Mouse (Mus musculus) limb, embryonic 14.5 days (tissue): ENCODE results near the gene Chst11. TPM values are rescaled to one million over a fixed set of nuclear protein-coding genes. Genes with fewer than 3 reads are reported as not detected.
A peak's percentile ranks its signal among the peaks of the same experiment; 100 is the strongest.

Source experiments
- ATAC-seq: fragments of 200-750 bp; cut with Nextera tagmentation; 2 replicates; pipeline ENCODE4 v1.8.0; 2017; ENCODE audit warnings: low read depth, moderate number of reproducible peaks, moderate TSS enrichment; ENCODE audit not compliant: low FRiP score
- DNase-seq: peaks from one replicate; pipeline ENCODE4 v3.0.0-alpha.2; 2015; ENCODE audit warnings: low spot score
- H3K27ac ChIP-seq: fragments of 300-500 bp; sonication (generic); replicated peaks from 2 replicates; pipeline ENCODE4 v1.5.1; 2014; ENCODE audit warnings: low read depth, mild to moderate bottlenecking, low read length, moderate library complexity, mixed read lengths
- H3K27me3 ChIP-seq: fragments of 300-500 bp; sonication (generic); 2 replicates; pipeline ENCODE4 v1.6.1; 2014; ENCODE audit warnings: low read length, mixed read lengths; ENCODE audit not compliant: control insufficient read depth, insufficient read depth
- H3K36me3 ChIP-seq: fragments of 300-500 bp; sonication (generic); 2 replicates; pipeline ENCODE4 v1.6.1; 2014; ENCODE audit warnings: mild to moderate bottlenecking, low read length, moderate library complexity, mixed read lengths; ENCODE audit not compliant: control insufficient read depth, insufficient read depth
- H3K4me1 ChIP-seq: fragments of 300-500 bp; sonication (generic); 2 replicates; pipeline ENCODE4 v1.6.1; 2014; ENCODE audit warnings: antibody characterized with exemption, low read length, mixed read lengths; ENCODE audit not compliant: control insufficient read depth, insufficient read depth
- H3K4me2 ChIP-seq: fragments of 300-500 bp; sonication (generic); replicated peaks from 2 replicates; pipeline ENCODE4 v1.6.1; 2014; ENCODE audit warnings: low read depth, mild to moderate bottlenecking, low read length, moderate library complexity; ENCODE audit not compliant: severe bottlenecking
- H3K4me3 ChIP-seq: fragments of 300-500 bp; sonication (generic); replicated peaks from 2 replicates; pipeline ENCODE4 v1.5.1; 2014; ENCODE audit warnings: low read length
- H3K9ac ChIP-seq: fragments of 300-500 bp; sonication (generic); 2 replicates; pipeline ENCODE4 v1.6.1; 2014; ENCODE audit warnings: mild to moderate bottlenecking, low read depth, low read length, moderate library complexity; ENCODE audit not compliant: severe bottlenecking
- H3K9me3 ChIP-seq: fragments of 300-500 bp; sonication (generic); 2 replicates; pipeline ENCODE4 v1.6.1; 2016; ENCODE audit warnings: low read length; ENCODE audit not compliant: control insufficient read depth
- POLR2A ChIP-seq: fragments of 200-500 bp; IDR thresholded peaks from 2 replicates; pipeline ENCODE4 v1.8.0; 2012; ENCODE audit warnings: inconsistent platforms, mild to moderate bottlenecking, moderate library complexity, borderline replicate concordance; ENCODE audit not compliant: insufficient read depth, insufficient read length; ENCODE audit errors: extremely low read depth
- WGBS: fragments of 180-500 bp; shearing (Covaris S2); extraction: QIAGEN DNeasy Blood & Tissue Kit; methylation state at CpG from one replicate; pipeline ENCODE4 v1.1.7; 2014; 5-methylcytosine and 5-hydroxymethylcytosine counted together
- polyA plus RNA-seq, 2 experiments: library from polyadenylated mRNA; depleted of rRNA in 1 of 2; stranded (reverse) in 1 of 2; unstranded in 1 of 2; fragments of >200 nt; fragmentation: Nextera tagmentation in 1 of 2; extraction: Ambion mirVana in 1 of 2; gene quantifications; 2 replicates each; pipeline versions ENCODE4 v1.2.1 to v1.2.3; 2012 to 2014

Gene Chst11
- polyA plus RNA-seq, 2 experiments: 5.2 to 27.6 TPM

DNA sequence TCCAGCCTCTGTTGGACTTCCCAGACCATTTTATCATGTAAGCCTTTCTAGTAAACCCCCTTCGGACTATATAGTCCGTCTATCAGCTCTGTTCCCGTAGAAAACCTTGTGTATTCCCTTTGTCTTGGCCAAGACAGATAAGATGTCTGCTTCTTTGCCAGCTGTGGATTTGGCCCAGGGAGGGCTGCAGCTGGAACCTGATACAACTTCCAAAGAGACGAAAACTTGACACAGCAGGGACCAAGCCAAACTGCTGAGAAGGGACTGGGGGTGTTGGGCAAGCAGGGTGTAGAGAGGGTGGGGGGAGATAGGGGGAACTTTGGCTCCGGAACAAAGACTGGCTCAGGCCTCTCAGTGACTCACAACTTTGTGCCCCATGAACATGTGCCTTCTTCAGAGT lies 232.0 kb downstream of the Chst11 start:
- Histone ChIP-seq H3K9ac (no peak overlapping the region), H3K4me2 (no peak overlapping the region), H3K27me3 (no peaks in the 10 kb centered on the region), H3K36me3 (no peaks in the 10 kb centered on the region), H3K4me3 (no peak overlapping the region), H3K27ac (no peak overlapping the region), H3K9me3 (no peaks in the 10 kb centered on the region), H3K4me1 (peaks cover 9% of the 10 kb centered on the region; the same call in 1 of the 2 replicates)
- TF ChIP-seq POLR2A: no peak
- DNase-seq (no peak), ATAC-seq (peak; percentile 35; the same call in 1 of the 2 replicates)
- WGBS: 60% methylated on average over 5 of the region's 5 CpGs

DNA sequence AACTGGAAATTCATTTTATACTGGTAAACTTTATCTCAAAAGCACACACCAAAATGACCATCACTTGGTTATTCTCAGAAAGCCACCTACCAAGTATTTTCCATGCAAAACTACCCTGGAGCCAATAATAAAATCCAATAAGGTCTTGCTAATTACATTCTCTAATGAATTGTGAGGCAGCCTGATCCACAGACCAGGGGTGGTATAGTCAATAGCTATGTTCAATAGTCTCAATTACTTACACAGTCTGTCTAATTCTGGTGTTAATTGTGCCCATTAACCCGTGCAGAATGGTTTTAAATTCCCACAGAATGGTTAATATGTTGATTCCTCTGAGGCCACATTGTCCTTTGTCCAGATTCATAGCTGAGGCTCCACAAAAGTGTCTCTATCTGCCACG lies 233.5 kb downstream of the Chst11 start:
- peaks cover 9% of the 10 kb centered on the region; the same call in 1 of the 2 replicates for H3K4me1 ChIP-seq
- no peak overlapping the region for H3K27ac ChIP-seq
- no peaks in the 10 kb centered on the region for H3K36me3 ChIP-seq
- no peak overlapping the region for H3K9ac ChIP-seq
- ATAC-seq: no peak
- TF ChIP-seq POLR2A: no peak
- no peaks in the 10 kb centered on the region for H3K9me3 ChIP-seq
- WGBS: 44% methylated on average over 2 of the region's 2 CpGs
- H3K27me3 ChIP-seq: no peaks in the 10 kb centered on the region
- no peak for DNase-seq
- no peak overlapping the region for H3K4me3 ChIP-seq
- no peak overlapping the region for H3K4me2 ChIP-seq

DNA sequence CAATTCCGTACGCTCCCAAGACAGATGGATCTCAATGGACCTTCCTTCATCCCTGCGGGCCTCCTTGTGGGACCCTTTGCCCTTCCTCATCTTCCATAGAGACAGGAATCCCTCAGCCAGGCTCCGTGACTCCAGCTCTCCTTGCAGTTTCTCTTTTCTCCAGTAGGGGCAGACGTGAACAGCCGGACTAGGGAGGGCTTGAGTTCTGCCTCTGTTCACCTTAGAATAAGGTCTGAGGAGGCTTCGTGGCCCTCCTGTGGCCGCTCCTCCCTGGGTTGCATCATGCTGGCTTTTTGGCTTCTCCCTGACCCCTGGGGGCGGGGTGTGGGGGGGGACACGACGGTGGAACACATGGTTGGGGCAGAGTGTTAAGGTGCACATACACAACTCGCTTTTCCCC lies 234.4 kb downstream of the Chst11 start:
- DNase-seq (no peak), ATAC-seq (no peak)
- no peaks in the 10 kb centered on the region for H3K9me3 ChIP-seq
- H3K27me3 ChIP-seq: no peaks in the 10 kb centered on the region
- 30% methylated on average over 12 of the region's 12 CpGs for WGBS
- TF ChIP-seq POLR2A: no peak
- no peak overlapping the region for H3K27ac ChIP-seq
- H3K4me2 ChIP-seq: no peak overlapping the region
- no peak overlapping the region for H3K9ac ChIP-seq
- no peak overlapping the region for H3K4me3 ChIP-seq
- peaks cover 9% of the 10 kb centered on the region; the same call in 1 of the 2 replicates for H3K4me1 ChIP-seq
- H3K36me3 ChIP-seq: no peaks in the 10 kb centered on the region

DNA sequence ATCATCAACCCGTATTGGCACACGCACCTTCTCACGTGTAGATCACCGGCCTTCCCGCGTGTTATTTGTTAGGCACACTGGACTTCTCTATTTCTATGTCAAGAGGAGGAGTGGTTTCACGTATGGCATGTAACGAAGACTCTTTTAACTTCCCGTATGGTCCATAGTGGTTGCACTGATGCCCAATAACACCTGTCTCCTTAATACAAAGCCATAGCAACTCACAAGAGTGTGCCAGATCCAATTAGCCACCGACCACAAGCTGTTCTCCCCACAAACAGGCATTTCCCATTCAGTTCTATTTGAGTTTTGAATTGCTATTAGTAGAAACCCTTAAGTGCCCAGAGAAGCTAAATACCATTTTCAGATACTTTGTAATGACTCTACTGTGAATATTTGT lies 234.9 kb downstream of the Chst11 start:
- H3K4me3 ChIP-seq: no peak overlapping the region
- H3K27me3 ChIP-seq: no peaks in the 10 kb centered on the region
- no peak for TF ChIP-seq POLR2A
- H3K4me1 ChIP-seq: peaks cover 9% of the 10 kb centered on the region; the same call in 1 of the 2 replicates
- no peak for DNase-seq
- no peak overlapping the region for H3K27ac ChIP-seq
- no peak overlapping the region for H3K9ac ChIP-seq
- WGBS: 84% methylated on average over 10 of the region's 10 CpGs
- no peaks in the 10 kb centered on the region for H3K9me3 ChIP-seq
- H3K36me3 ChIP-seq: no peaks in the 10 kb centered on the region
- no peak overlapping the region for H3K4me2 ChIP-seq
- no peak for ATAC-seq

DNA sequence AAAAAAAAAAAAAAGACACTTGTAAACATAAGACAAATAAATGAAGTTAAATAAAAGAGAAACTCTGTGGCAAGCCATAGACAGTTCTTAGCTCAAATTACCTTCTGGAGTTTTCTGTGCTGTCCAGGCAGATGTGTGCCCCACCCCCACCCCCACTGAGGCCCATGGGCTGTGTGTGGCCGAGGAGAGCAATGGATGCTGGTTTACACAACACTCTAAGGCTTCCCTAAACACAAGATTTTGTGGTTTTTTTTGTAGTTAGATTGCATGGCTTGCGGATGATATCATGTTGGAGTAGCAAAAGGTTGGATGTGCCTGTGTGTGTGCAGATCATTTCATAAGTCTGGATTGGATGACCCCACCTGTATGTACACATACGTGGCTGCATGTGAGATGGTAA lies 235.5 kb downstream of the Chst11 start:
- 73% methylated on average over 3 of the region's 3 CpGs for WGBS
- Histone ChIP-seq H3K4me2 (no peak overlapping the region), H3K27ac (no peak overlapping the region), H3K36me3 (no peaks in the 10 kb centered on the region), H3K27me3 (no peaks in the 10 kb centered on the region), H3K4me3 (no peak overlapping the region), H3K9ac (no peak overlapping the region), H3K9me3 (no peaks in the 10 kb centered on the region), H3K4me1 (peaks cover 9% of the 10 kb centered on the region; the same call in 1 of the 2 replicates)
- no peak for ATAC-seq
- no peak for TF ChIP-seq POLR2A
- no peak for DNase-seq

DNA sequence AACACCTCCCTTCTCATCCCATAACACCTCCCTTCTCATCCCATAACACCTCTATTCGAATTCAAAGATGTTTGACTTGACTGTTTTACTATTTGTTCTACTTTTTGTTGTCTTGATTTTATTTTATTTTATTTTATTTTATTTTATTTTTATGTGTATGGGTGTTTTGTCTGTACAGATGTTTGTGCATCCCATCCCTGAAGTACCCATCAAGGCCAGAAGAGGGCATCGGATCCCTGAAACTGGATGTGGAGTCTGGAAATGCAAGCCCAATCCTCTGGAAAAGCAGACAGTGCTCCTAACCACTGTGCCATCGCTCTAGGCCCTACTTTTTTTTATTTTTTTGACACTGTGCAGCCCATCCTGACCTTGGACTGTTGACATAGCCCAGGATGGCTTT lies 239.7 kb downstream of the Chst11 start:
- DNase-seq (no peak), ATAC-seq (no peak)
- WGBS: 47% methylated on average over 3 of the region's 3 CpGs
- no peak overlapping the region for H3K4me2 ChIP-seq
- no peak overlapping the region for H3K4me3 ChIP-seq
- no peaks in the 10 kb centered on the region for H3K36me3 ChIP-seq
- 0 out of 2 replicates have a peak, but pooled peaks cover 4% of the 10 kb centered on the region for H3K9me3 ChIP-seq
- H3K9ac ChIP-seq: no peak overlapping the region
- no peaks in the 10 kb centered on the region for H3K4me1 ChIP-seq
- H3K27ac ChIP-seq: no peak overlapping the region
- no peak for TF ChIP-seq POLR2A
- no peaks in the 10 kb centered on the region for H3K27me3 ChIP-seq
